Mouse (Mus musculus) kidney, postnatal 25 days (tissue): ENCODE data around the gene Ak3.
A peak's percentile ranks its signal among the peaks of the same experiment; 100 is the strongest.

Experiments
- DNase-seq, 2 experiments: peaks; one replicate each; pipeline ENCODE4 v3.0.0; 2021; ENCODE audit warnings: mixed read lengths in 2 of 2

Gene Ak3

DNA sequence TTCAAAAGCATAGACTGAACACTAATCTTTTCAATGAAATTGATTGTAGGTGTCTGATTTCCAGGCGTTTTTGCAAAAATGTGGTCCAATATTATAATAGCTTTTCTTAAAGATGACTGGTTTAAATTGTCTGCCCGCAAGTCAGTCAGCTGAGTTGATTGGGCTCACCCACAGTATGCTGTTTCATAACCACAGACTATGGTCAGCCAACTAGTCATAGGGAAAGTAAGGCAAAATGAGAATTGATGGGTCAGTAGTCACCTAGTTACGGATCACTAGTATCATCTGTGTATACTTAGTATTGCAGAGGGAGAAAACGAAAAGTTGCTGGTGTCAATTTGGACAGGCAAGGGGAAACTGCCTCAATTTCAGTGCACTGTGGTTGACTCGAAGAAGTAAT is 56.4 kb downstream of the Ak3 start:
- no peak for DNase-seq

DNA sequence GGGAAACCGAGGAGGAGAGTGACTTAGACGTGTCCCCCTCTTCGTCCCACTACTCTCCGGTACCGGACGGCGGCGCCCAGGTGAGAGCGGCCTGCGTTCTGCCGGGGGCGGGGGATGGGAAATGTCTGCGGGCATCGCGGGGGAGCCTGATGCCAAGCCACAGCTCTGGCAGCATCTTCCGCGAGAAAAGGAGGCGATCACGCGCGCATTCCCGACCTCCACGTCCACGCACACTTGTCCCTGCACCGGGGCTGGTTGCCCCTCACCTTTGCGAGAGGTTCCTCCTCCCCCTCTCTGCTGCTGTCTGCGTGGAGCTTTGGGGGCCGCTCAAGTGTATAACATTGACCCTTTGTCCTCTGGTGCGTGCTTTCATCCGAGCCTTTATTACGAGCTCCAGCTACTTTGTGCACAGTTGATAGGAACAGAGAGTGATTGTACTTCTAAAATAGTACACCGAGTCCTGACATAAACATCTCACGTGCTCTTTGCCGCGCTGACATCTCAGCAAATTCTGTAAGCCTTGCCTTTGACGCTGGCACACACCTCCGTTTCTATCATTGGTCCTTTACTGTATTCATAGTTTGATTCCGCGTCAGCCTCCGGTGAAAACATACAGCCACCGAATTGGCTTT is 57.1 kb downstream of the Ak3 start:
- DNase-seq: peak in 1 of 2 experiments; percentile 80

DNA sequence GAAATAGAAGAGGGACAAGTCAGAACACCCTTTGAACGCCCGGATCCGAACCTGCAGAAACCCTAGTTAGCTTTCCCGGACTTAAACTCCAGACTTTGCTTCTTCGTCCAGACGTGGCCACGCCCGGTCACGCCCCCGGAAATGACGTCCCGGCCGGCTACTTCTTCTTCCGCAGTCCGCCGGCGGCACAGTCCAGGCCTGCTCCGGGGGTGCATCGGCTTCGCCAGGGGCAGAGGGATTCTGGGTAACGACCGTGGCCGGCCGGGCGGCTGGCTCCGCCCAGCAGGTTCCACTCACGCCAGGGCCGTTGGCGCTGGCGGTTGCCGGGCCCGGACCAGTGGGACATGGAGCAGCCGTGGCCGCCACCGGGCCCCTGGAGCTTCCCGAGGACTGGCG is 57.6 kb downstream of the Ak3 start, which contains the start of gene Cdc37l1:
Cdc37l1 (plus strand) TSS at position 159 of the 396 bp plus-strand sequence.
- peak; percentile 99 to 100 for DNase-seq

DNA sequence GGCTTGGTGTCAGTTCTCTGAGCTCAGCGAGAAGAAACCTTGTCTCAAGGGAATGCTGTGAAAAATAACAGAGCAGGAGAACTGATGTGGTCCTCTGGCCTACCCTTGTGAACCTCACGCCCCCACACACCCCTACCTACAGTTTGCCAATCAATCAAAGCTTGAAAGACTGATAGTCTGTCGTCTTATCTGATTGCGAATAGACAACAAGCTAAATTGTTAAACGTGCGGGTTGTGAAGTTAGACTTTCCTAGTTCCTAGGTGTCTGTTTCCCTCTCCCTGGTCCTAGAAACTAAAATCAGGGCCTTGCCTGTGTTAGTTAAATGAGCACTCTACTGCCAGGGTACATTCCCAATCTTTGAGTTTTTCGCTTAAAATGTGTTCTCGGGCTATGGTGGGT is 58.2 kb downstream of the Ak3 start:
- DNase-seq: no peak

GRCm38 (mm10) chr19:28982617-28983016 is 65.1 kb downstream of the Ak3 start:
- DNase-seq: no peak

GRCm38 (mm10) chr19:28974862-28975611 is 72.7 kb downstream of the Ak3 start:
- peak; percentile 89 to 92 for DNase-seq
